Mouse (Mus musculus) heart, embryonic 11.5 days (tissue): Measurements from ENCODE around the gene Vmn1r86. TPM values are rescaled to one million over a fixed set of nuclear protein-coding genes. Genes with fewer than 3 reads are reported as not detected.

ENCODE experiments used
- ATAC-seq: fragments of 200-750 bp; cut with Nextera tagmentation; replicated peaks from 2 replicates; pipeline ENCODE4 v1.8.0; 2017; ENCODE audit warnings: moderate library complexity; ENCODE audit not compliant: insufficient number of reproducible peaks, low FRiP score, low TSS enrichment
- H3K27ac ChIP-seq: fragments of 300-500 bp; sonication (generic); 2 replicates; pipeline ENCODE4 v1.5.1; 2014; ENCODE audit warnings: mild to moderate bottlenecking, low read depth, low read length
- H3K27me3 ChIP-seq: fragments of 300-500 bp; sonication (generic); 2 replicates; pipeline ENCODE4 v1.6.1; 2014; ENCODE audit warnings: mild to moderate bottlenecking, low read length, mixed read lengths; ENCODE audit not compliant: control insufficient read depth, insufficient read depth
- H3K36me3 ChIP-seq: fragments of 300-500 bp; sonication (generic); 2 replicates; pipeline ENCODE4 v1.6.1; 2014; ENCODE audit warnings: mild to moderate bottlenecking, low read length, moderate library complexity, mixed read lengths; ENCODE audit not compliant: control insufficient read depth, insufficient read depth
- H3K4me1 ChIP-seq: fragments of 300-500 bp; sonication (generic); 2 replicates; pipeline ENCODE4 v1.6.1; 2014; ENCODE audit warnings: low read length; ENCODE audit not compliant: control insufficient read depth, insufficient read depth
- H3K4me2 ChIP-seq: fragments of 300-500 bp; sonication (generic); 2 replicates; pipeline ENCODE4 v1.6.1; 2014; ENCODE audit warnings: mild to moderate bottlenecking, moderate library complexity
- H3K4me3 ChIP-seq: fragments of 300-500 bp; sonication (generic); 2 replicates; pipeline ENCODE4 v1.5.1; 2014; ENCODE audit warnings: low read depth, low read length
- H3K9ac ChIP-seq: fragments of 300-500 bp; sonication (generic); 2 replicates; pipeline ENCODE4 v1.6.1; 2014; ENCODE audit warnings: mild to moderate bottlenecking, low read depth, low read length, moderate library complexity
- H3K9me3 ChIP-seq: fragments of 300-500 bp; sonication (generic); replicated peaks from 2 replicates; pipeline ENCODE4 v1.6.1; 2016; ENCODE audit warnings: low read length; ENCODE audit not compliant: control insufficient read depth
- WGBS: fragments of 180-500 bp; shearing (Covaris S2); extraction: QIAGEN DNeasy Blood & Tissue Kit; methylation state at CpG from one replicate; pipeline ENCODE4 v1.1.7; 2014; ENCODE audit not compliant: insufficient replicate concordance; 5-methylcytosine and 5-hydroxymethylcytosine counted together
- polyA plus RNA-seq: library from polyadenylated mRNA; unstranded; fragments of >200 nt; fragmentation: Nextera tagmentation; extraction: Ambion mirVana; gene quantifications from 2 replicates; pipeline ENCODE4 v1.2.1, GENCODE M21; 2014

Vmn1r86 gene
- polyA plus RNA-seq, 1 experiment from 2014 or later = not detected

DNA sequence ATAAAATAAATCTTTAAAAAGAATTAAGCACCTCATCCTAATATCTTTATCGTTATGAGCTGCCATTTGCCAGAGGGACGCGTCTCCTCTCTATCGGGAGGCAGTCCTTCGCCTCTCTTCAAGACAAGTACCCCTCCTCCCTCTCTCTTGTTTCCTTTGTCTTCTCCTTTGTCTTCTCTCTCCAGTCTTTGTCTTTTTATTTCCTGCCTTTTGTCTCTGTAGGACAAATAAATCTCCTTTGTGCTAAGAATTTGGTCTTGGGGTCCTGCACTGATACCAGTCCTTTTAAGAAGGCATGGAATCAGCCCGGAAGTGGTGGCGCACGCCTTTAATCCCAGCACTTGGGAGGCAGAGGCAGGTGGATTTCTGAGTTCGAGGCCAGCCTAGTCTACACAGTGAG, 60.2 kb downstream of the Vmn1r86 start:
- Histone ChIP-seq H3K9ac (no peak overlapping the region), H3K4me3 (no peak overlapping the region), H3K9me3 (0 out of 2 replicates have a peak, but pooled peaks cover 4% of the 10 kb centered on the region), H3K27ac (no peak overlapping the region), H3K36me3 (no peaks in the 10 kb centered on the region), H3K4me2 (no peak overlapping the region), H3K4me1 (no peaks in the 10 kb centered on the region), H3K27me3 (no peaks in the 10 kb centered on the region)
- no peak for ATAC-seq
- WGBS = 80% methylated on average over 9 of the region's 9 CpGs

DNA sequence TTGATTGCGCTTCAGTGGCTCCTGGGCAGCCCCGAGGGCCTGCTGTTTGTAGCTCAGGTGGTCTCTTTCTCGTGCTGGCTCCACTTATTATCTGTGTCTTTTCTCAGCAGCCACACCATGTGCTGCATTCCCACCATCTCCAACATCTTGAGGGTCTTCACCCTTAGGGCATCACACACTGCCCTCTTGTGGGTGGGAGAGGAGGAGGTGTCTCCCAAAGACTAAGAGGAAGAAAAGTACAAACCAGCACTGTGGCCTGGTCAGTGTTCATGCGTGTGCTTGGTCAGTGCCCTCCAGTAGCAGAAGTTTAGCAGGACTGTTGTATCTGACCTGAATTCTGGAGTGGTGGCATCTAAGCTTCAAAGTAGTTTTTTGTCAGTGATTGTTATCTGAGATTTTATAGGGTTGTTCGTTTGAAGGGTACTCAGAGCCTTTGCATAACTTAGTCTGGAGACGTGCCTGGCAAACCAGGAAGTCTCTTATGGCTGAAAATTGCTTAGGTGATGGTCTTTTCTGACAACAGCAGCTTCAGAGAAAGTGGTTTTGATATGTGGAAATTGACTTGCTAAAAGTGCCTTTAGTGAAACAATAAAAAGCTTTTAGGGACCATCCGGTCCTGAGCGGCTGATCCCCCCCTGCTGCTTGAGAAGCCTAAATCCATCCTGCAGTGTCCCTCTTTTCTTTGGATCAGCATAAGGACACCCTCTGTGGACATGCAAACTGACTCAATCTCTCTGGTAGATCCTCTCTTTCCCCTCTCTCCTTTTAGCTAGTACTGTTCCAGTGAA, 62.6 kb downstream of the Vmn1r86 start:
- H3K4me3 ChIP-seq = no peak overlapping the region
- no peaks in the 10 kb centered on the region for H3K9me3 ChIP-seq
- H3K4me2 ChIP-seq = no peak overlapping the region
- H3K36me3 ChIP-seq = no peaks in the 10 kb centered on the region
- ATAC-seq = no peak
- H3K4me1 ChIP-seq = peaks cover 3% of the 10 kb centered on the region; the same call in 1 of the 2 replicates
- no peak overlapping the region for H3K27ac ChIP-seq
- 65% methylated on average over 8 of the region's 8 CpGs for WGBS
- no peak overlapping the region for H3K9ac ChIP-seq
- H3K27me3 ChIP-seq = no peaks in the 10 kb centered on the region

- H3K4me1 ChIP-seq = peaks cover 3% of the 10 kb centered on the region; the same call in 1 of the 2 replicates
- WGBS = under 1% methylated on average over 41 of the region's 41 CpGs
- H3K36me3 ChIP-seq = no peaks in the 10 kb centered on the region
- H3K9me3 ChIP-seq = no peaks in the 10 kb centered on the region
- peak; percentile 92 for ATAC-seq
- H3K4me3 ChIP-seq = peak within 1 kb of the TSS; percentile 56
- peak within 1 kb of the TSS; percentile 76 for H3K9ac ChIP-seq
- peak within 1 kb of the TSS; percentile 63 for H3K4me2 ChIP-seq
- H3K27ac ChIP-seq = peak within 1 kb of the TSS; percentile 62
- no peaks in the 10 kb centered on the region for H3K27me3 ChIP-seq
Observed at GRCm38 (mm10) chr7:13054287-13055010, 65.3 kb downstream of the Vmn1r86 start, which contains the start of gene Mzf1. Mzf1 (minus strand) TSS chr7:13054764.

DNA sequence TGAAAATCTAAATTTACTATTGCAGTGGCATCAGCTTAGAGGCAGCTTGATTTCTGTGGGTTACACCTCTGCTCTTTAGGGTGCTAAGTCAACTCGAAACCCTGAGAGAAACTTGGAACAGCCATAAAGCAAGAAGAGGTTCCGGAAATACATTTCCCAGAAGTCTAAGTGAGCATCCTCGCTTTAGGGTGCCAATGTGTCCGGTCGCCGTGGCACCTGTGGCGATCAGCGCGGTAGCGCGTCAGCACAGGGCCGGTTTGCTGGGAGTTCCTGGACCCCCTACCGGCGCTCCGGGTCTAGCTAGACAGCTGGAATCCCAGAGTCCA, 65.8 kb downstream of the Vmn1r86 start:
- H3K36me3 ChIP-seq = no peaks in the 10 kb centered on the region
- peak overlapping the region; percentile 62 for H3K27ac ChIP-seq
- peak overlapping the region; percentile 56 for H3K4me3 ChIP-seq
- H3K4me1 ChIP-seq = peaks cover 3% of the 10 kb centered on the region; the same call in 1 of the 2 replicates
- 2% methylated on average over 15 of the region's 15 CpGs for WGBS
- no peaks in the 10 kb centered on the region for H3K9me3 ChIP-seq
- no peak for ATAC-seq
- peak overlapping the region; percentile 63 for H3K4me2 ChIP-seq
- H3K27me3 ChIP-seq = no peaks in the 10 kb centered on the region
- peak overlapping the region; percentile 76 for H3K9ac ChIP-seq

- WGBS = 81% methylated on average over 2 of the region's 2 CpGs
- peak overlapping the region; percentile 56 for H3K4me3 ChIP-seq
Observed at GRCm38 (mm10) chr7:13053501-13053900, 66.2 kb downstream of the Vmn1r86 start.

GRCm38 (mm10) chr7:13053001-13053400, 66.7 kb downstream of the Vmn1r86 start:
- no peak overlapping the region for H3K27ac ChIP-seq
- ATAC-seq = no peak
- H3K4me3 ChIP-seq = no peak overlapping the region
- H3K27me3 ChIP-seq = no peaks in the 10 kb centered on the region
- peaks cover 3% of the 10 kb centered on the region; the same call in 1 of the 2 replicates for H3K4me1 ChIP-seq
- H3K9me3 ChIP-seq = no peaks in the 10 kb centered on the region
- WGBS = 88% methylated on average over 13 of the region's 13 CpGs
- H3K9ac ChIP-seq = no peak overlapping the region
- no peak overlapping the region for H3K4me2 ChIP-seq
- no peaks in the 10 kb centered on the region for H3K36me3 ChIP-seq

More at GRCm38 (mm10) chr7:13053501-13053900, 66.2 kb downstream of the Vmn1r86 start:
- Histone ChIP-seq H3K9me3 (no peaks in the 10 kb centered on the region), H3K4me2 (peak overlapping the region; percentile 63), H3K27ac (no peak overlapping the region), H3K36me3 (no peaks in the 10 kb centered on the region), H3K9ac (no peak overlapping the region), H3K4me1 (peaks cover 3% of the 10 kb centered on the region; the same call in 1 of the 2 replicates), H3K27me3 (no peaks in the 10 kb centered on the region)
- ATAC-seq = no peak

Other genes starting within 250 kb of the Vmn1r86 start
- gene Zfp128, start 238.7 kb downstream of the Vmn1r86 start, polyA plus RNA-seq = 2.8 and 3.6 TPM in 2 replicates
- 14.5 and 17.0 TPM in 2 replicates for gene Zscan22, start 222.1 kb downstream of the Vmn1r86 start, polyA plus RNA-seq
- gene Rps5, start 197.6 kb downstream of the Vmn1r86 start, polyA plus RNA-seq = 659 and 704 TPM in 2 replicates
- gene Rnf225, start 192.5 kb downstream of the Vmn1r86 start, polyA plus RNA-seq = 0.53 and 0.65 TPM in 2 replicates
- 6.8 and 7.1 TPM in 2 replicates for gene Zfp324, start 154.1 kb downstream of the Vmn1r86 start, polyA plus RNA-seq
- 4.3 and 5.5 TPM in 2 replicates for gene Zfp446, start 142.1 kb downstream of the Vmn1r86 start, polyA plus RNA-seq
- not detected in 2 replicates for gene Slc27a5, start 121.7 kb downstream of the Vmn1r86 start, polyA plus RNA-seq
- gene Trim28, start 120.8 kb downstream of the Vmn1r86 start, polyA plus RNA-seq = 252 and 256 TPM in 2 replicates
- gene Zbtb45, start 109.9 kb downstream of the Vmn1r86 start, polyA plus RNA-seq = 13.6 and 16.0 TPM in 2 replicates
- gene Chmp2a, start 85.1 kb downstream of the Vmn1r86 start, polyA plus RNA-seq = 148 and 149 TPM in 2 replicates
- 172 and 174 TPM in 2 replicates for gene Ube2m, start 81.6 kb downstream of the Vmn1r86 start, polyA plus RNA-seq
- gene Mzf1, start 65.2 kb downstream of the Vmn1r86 start, polyA plus RNA-seq = 1.5 and 1.7 TPM in 2 replicates
- not detected in 2 replicates for gene Vmn1r85, start 24.7 kb downstream of the Vmn1r86 start, polyA plus RNA-seq
- gene Vmn1r87, start 20.2 kb upstream of the Vmn1r86 start, polyA plus RNA-seq = not detected in 2 replicates
- gene Vmn1r88, start 39.7 kb upstream of the Vmn1r86 start, polyA plus RNA-seq = not detected in 2 replicates
- not detected in 2 replicates for gene Vmn1r89, start 93.1 kb upstream of the Vmn1r86 start, polyA plus RNA-seq
- gene Lig1, start 157.4 kb upstream of the Vmn1r86 start, polyA plus RNA-seq = 84.6 and 95.3 TPM in 2 replicates
- gene Zswim9, start 158.8 kb upstream of the Vmn1r86 start, polyA plus RNA-seq = 3.4 and 6.3 TPM in 2 replicates
- gene Pla2g4c, start 204.7 kb upstream of the Vmn1r86 start, polyA plus RNA-seq = 0.73 and 1.4 TPM in 2 replicates